Mouse (Mus musculus): Measurements from ENCODE around the gene Gm17409.

- TF ChIP-seq CTCF (IDR thresholded peaks at IDR 0.05; ENCODE audit: low read depth, low read length) (no peak), TAL1 (conservative IDR thresholded peaks at IDR 0.05; ENCODE audit: low read depth, low read length) (no peak), POLR2AphosphoS5 (IDR thresholded peaks at IDR 0.05; ENCODE audit: insufficient replicate concordance, low read depth, low read length) (no peak), GATA1 (IDR thresholded peaks at IDR 0.05; ENCODE audit: borderline replicate concordance, low read length) (no peak), GATA2 (IDR thresholded peaks at IDR 0.05; ENCODE audit: borderline replicate concordance, low read depth, low read length) (no peak)
These were observed 13.0 kb upstream of the Gm17409 start for GRCm38 (mm10) chr2:58456843-58457487.
